Mouse (Mus musculus) bone marrow macrophage, adult 2 months (primary cell): ENCODE measurements at regions not wholly inside any gene's neighbourhood (a gene's known extent, or its start where the extent isn't known, plus 50 kb on each side); places are given as distances from the start of the nearest gene placed in this dataset.

Experiments used
- CTCF ChIP-seq: IDR thresholded peaks from 2 replicates; pipeline ENCODE4 v1.5.1; 2012; ENCODE audit warnings: low read depth, mild to moderate bottlenecking, low read length, moderate library complexity
- POLR2A ChIP-seq: IDR thresholded peaks from 2 replicates; pipeline ENCODE4 v1.6.1; 2012; ENCODE audit warnings: mild to moderate bottlenecking, low read depth, low read length, borderline replicate concordance

DNA sequence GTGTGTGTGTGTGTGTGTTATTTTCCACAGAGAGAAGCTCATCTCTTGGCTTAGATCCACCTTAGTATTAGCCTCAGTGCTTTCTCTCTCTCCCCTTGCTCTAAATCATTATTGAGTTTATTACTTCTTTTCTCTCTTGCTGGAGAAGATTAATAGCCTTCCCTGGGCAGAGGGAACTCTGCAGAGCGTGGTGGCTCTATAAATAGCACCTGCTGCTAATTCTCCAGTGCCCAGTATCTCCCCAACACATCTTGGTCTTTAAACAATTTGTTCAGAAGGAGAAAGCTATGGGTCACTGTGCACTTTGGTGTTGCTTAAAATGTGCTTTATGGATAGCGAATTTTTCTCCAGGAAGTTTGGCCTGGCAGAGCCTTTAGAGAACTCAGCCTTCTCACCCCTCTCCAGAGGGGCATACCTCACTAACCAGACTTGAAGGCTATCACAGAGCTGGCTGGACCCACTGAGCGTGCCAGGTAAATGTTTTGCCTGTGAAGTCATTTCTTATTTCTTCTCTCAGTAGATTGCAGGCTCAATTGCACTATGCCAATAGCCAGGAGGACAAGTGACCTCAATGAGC is 86.8 kb upstream of the Rab11fip2 start:
- no peak for TF ChIP-seq CTCF
- no peak for TF ChIP-seq POLR2A
